Mouse (Mus musculus) natural killer cell, adult 2 months (primary cell): ENCODE results near the gene Hdgf.

Source experiments
- DNase-seq, 2 experiments: peaks; one replicate each; pipeline ENCODE4 v3.0.0; 2022; ENCODE audit warnings: low spot score in 2 of 2

The Hdgf gene

DNA sequence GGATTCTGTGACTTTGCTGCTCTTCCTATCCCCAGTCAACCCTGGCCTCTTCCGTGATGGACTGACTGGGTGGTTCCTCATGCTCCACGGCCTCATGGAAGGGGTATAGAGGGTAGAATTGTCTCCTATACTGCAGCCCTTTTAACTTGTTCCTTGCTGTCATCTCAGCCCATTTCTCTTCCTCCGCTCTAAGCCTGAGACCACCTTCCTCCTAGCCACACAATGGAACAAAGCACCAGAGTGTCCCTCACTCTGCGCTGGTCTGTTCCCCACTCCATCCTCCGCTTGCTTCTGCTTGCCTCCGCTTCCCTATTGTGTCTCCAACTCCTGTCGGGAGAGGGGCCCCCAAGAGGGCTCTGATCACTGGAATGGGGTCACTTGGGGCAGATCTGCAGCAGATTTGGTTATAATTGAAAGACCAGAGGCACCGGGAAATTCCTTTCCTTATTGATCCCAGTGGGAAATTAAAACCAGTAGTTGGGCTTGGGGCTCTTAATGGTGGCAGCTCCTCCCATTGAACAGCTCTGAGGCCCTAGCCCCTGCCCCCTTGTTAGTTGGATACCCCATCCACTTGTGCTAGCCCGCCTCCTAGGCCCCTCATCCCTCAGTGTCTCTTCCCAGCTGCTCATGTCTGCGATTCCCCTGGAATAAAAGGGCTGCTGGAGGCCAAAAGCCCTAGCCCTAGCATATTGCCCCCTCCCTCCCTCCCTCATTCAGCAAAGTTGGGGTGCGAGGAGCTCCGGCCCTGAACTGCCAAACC, 39.8 kb downstream of the Hdgf start:
- no peak for DNase-seq

DNA sequence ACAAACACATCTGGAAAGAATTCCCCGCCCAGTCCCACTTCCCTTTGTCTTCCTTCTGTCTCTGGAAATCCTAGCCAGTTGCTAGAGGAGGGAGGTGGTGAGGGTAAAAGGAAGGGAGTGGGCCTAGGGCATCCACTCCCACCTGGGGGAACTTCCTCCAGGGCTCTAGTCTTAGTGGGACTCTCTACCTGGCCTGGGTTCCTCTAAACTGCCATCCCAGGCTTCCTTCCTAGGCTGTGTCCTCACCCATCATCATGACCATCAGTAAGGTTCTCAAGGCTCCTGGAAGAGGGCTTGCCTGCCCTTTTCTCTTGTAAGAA, 40.4 kb downstream of the Hdgf start:
- no peak for DNase-seq

DNA sequence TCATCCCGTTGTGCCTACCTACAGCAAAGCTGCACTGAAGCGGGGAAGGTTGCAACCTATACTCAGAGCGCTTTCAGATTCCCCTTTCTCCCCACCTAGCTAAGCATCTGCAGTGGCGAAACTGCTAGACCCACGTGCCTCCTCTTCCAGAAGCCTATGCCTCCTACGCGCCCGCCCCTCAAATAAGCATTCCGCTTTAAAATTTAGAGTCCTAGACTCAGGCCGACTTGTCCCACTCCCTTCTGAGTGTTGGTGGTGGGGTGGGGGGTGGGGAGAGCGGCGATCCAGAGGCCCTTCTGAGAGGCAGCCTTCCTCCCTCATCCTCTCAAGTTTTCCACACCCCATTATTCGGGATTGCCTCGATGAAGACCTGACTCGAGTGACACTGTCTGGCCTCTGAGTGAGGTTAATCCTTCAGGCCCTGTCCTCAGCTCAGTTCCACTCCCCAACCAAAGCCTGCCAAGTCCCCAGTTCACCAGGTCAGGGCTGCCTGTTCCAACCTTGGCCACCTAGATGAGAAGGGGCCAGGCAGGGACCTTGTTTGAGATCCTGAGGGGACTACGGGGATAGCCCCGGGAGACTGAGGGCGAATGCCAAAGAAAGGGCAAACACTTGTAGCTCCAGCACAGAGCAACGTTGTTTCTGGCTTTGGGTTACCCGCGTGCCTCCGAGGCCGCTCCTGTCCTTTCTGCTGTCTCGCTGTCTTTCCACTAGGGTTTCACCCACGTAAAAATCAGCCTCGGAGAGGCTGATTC, 41.1 kb downstream of the Hdgf start:
- no peak for DNase-seq

DNA sequence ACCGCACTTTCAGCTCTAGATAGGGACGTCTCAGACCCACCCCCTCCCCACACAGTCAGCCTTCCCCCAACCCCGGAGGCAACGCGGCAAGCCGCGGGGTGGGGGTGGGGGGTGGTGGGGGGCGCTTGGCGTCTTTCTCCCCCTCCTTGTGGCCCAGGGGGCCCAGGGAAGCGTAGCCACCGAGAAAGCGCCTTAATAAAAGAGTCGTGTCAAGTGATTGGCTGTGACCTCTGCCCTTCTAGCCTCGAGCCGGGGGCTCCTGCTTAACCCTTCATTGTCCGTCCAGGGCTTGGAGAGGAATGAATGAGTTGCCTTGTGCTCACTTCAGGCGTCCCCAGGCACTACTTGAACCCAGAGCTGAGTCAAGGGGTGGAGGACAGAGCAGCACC, 41.7 kb downstream of the Hdgf start:
- no peak for DNase-seq

DNA sequence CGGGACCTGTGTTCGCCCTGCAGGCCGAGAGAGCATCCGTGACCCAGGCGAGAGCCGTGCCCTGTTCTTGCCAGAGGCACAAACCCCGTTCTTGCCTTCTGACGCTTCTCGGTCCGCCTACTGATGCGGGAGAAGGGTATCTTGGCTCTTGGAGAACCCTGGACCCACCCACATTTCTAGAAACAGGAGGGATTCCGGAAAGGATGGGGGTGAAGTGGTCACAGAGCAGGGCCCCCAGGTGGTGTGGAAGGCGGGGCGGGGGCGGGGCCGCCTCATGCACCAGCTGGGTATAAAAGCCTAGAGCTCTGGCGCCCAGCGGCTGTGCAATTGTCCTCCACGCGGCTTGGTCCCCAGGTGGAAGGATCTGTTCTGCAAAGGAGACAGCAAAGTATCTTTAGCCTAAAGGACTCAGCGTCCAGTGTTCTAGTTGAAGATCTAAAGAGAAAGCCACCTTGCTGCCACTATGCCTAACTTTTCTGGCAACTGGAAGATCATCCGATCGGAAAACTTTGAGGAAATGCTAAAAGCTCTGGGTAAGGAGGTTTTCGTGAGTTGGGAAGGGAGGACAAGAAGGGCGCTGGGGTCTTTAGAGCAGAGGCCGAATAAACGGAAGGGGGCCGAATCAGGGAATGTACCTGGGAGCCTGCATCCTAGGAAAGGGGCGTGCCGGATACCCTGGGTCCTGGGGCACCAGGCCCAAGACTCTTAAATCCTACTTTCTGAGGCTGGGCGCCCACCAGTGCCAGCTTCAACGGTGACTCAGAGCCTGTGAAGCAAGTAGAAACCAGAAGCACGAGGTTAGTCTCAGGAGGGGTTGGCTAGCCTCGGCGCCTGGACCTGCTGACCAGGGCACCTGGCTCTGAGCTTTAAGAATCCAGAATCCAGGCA, 42.5 kb downstream of the Hdgf start, which contains the start of gene Crabp2:
Gene Crabp2, plus strand, starts transcription at position 289 of the 888 bp plus-strand sequence.
- DNase-seq = no peak

DNA sequence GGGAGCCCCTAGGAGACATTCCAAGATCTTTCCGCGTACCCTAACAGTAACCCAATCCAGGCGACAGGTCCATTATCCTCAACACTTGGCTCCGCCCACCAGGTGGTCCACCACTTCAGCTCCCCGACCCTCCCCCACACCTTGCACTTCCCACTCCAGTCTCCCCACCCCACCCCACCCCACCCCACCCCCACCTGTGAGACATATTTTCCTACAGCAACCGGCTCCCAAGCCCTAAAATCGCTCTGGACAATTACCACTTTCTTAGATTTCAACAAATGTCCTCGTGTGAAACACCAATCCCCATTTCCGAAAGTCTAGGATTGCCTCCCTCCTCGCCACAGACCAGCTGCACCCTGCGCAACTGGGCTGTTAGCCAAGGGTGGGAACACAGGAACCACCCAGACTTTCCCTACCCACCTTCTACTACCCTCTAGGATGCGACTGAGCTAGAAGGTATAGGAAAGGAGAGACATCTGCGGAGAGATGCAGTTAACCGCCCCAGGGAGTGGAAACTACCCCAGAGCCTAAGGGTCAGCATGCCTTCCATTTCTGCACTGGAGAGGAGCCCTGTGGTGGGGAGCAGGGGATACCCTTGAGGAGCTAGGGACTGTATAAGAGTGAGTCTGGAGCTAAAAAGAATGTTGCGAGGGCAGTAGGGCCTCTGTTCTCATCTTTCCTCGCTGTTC, 43.3 kb downstream of the Hdgf start:
- no peak for DNase-seq

DNA sequence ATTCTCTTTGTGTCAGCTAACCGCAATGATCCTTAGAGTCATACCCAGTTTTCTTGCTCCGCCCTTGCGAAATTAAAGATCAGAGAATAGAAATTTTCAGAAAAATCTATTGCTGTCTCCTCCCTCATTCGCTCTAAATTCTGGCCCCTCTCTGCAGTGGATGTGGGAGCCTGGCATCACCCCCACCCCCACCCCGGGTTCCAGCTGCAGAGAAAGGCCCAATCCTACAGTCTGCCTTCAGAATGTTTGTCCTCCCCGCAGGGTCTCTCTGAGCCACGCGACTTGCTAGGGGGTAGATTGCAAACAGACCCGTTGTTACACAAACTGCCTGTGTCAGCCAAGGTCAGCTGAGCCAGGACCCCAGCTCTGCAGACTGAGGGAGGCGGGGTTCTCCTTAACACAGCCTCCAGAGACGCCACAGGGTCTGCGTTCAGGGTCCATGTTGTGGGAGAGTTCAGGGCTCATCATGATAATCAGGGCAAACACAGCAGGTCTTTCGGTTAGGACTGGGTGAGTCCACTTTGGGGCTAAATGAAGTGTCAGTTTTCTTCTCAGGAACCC, 43.9 kb downstream of the Hdgf start:
- DNase-seq = no peak

DNA sequence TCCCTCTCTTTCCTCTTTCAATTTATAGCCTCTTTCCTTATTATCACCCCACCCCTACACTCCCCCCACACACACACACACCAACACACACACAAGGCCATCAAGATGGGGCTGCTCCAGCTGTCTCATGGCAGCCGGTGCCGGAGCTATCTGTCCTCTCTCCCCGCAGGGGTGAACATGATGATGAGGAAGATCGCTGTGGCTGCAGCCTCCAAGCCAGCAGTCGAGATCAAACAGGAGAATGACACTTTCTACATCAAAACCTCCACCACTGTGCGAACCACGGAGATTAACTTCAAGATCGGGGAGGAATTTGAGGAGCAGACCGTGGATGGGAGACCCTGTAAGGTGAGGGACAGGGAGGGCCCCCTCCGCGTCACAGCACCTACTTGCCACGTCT, 45.8 kb downstream of the Hdgf start:
- no peak for DNase-seq

DNA sequence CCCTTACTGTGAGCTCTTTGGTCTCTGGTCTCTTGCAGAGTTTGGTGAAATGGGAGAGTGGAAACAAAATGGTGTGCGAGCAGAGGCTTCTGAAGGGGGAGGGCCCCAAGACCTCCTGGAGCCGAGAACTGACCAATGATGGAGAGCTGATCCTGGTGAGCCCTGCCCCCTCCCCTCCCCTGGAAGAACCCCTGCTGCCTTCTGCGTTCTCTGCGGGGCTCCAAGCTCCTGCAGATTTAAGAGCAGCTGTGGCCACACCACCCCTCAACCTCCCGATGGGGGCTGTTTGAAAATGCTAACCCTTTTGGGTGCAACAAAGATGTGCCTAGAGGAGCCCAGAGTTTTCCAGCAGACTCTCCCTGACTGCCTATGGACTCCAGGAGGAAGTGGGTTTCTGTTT, 46.3 kb downstream of the Hdgf start:
- no peak for DNase-seq

DNA sequence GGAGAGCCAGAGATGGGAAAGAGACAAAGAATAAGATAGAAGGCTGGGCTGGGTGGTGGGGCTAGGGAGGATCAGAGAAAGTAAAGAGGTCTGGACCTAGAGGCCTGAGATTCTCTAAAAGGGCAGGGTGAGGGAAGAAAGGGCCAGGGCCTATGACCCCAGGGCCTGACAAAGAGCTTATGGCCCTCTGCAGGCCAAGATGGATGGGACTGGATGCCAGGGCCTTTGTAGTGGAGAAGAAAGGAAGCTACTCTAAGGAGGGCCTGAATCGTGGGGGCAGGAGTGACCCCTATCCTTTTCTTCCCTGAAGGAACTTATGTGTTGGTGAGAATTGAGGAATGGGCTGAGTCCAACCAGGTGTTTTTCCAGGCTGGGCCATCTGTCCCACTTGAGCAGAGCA, 51.9 kb downstream of the Hdgf start:
- DNase-seq = no peak

DNA sequence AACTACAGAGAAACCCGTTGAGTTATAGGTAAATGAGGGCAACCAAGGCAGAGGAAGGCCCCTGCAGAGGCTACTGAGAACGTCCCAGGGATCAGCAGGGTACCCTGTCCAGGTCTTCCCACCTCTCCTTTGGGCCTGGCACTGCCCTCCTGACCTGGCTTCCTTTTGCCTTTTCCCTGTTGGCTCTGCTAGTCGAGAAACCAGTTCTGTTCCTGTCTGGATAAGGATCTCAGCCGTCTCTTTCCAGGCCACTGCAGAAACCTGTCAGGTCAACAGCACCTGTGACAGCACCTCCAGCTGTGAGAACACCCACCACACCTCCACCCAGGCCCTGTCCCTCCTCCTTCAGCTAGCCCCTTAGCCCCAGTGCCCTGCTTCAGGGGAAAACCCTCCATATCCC, 52.4 kb downstream of the Hdgf start:
- DNase-seq = no peak

DNA sequence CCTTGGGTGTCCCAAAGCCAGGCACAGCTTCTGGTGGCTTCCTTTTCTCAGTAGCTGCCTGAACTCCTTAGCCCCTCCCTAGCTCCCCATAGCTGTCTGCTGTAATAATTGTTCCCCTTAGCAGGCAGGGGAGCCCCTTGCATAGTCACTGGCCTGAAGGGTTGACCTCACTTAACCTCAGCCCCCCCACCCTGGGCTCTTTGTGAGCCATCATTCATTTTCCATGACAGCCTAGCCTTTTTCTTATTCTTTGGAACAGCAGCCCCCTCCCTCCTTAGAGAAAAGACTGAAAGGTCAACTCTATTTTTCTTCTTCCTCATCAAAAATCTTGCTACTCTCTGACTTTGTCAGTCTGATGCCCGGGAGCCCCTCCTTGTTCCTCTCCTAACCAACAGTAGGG, 52.8 kb downstream of the Hdgf start:
- no peak for DNase-seq

DNA sequence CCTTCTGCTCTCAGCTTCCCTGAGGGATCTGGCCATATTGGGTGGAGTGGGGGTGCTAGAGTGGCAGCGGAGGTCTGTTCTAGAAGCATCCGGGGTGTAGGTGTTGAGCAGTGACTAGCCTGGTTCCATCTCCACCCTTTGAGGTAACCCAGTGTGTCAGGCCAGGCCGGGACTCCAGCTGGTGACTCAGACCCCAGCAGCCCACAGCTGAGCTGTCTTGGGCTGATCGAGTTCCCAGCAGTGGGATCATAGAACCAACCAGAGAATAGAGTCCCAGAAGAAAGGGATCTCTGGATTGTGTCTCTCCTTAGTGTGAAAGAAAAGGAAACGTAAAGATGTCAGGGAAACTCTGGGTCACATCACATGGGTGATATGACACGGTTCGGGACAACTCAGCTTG, 53.2 kb downstream of the Hdgf start:
- DNase-seq = no peak

DNA sequence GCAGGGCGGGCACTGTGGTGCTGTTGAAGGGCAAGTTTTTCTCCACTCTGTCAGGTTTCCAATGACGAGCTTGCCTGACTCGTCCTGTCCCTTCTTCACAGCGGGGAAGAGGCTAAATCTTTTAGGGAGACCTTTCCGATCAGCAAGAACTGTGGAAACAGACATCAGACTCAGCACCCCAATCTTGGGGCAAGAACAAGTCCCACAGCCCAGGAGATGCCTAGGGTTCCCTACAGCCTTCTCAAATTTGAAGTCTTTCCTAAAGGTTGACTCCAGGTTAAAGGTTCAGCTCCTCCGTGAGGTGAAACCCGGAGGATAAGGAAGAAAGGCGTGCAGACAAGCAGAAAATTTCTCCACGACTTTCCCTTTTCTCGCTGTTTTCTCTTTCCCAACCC, 54.1 kb downstream of the Hdgf start:
- DNase-seq = no peak

DNA sequence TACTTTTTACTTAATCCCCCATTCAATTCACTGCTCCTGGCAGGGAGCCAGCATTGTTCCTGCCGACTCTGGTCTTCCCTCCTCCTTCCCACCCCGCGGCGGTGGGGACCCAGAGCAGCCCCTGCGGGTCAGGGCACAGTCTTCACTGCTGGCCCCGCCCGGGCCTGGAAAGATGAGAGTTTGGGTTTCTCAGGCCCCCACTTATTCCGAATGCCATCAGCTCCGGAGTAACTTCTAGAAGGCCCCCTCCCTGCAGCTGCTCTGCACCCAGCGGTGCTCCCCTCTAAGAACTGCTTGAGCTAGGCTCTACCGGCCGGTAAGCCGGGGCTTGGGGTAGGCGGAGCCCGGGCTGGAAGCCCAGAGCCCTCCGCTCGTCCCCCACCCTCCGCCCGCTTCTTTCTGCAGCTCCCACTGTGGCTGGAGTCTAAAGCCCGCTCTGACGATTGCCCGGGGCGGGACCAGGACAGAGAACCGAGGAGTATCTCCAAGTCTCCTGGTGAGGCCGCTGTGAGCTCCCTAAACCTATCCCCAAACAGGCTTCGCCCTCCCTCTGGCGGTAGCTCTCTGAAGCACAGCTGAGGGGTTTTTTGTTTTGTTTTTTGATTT, 54.6 kb downstream of the Hdgf start:
- peak; percentile 40 to 55 for DNase-seq
